Mouse (Mus musculus) c-Kit-positive CD71-positive TER-119-negative erythroid progenitor cells, embryonic 14.5 days (primary cell): ENCODE results near the gene Fbln7.
A peak's percentile ranks its signal among the peaks of the same experiment; 100 is the strongest.

Experiments
- DNase-seq: peaks from one replicate; pipeline ENCODE4 v3.0.0-alpha.2; 2013; ENCODE audit warnings: low read depth

Fbln7 gene

DNA sequence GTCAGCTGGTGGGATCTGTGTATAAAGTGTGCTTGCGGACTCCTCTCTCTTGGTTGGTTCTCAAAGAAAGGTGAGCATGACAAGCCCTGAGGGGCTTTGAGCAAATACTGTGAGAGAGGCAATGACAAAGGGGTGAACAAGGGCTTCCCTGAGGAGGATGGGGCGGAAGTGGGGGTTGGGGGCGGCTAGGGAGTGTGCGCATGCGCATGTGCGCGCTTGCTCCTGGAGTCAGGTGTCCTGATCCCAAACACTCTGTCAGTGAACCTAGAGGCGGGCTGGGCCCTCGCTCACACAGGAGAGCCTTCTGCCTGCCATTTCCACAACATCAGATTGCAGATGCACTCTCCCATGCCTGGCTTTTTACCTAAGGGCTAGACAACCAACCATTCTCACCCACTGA, 9.5 kb downstream of the Fbln7 start:
- no peak for DNase-seq

DNA sequence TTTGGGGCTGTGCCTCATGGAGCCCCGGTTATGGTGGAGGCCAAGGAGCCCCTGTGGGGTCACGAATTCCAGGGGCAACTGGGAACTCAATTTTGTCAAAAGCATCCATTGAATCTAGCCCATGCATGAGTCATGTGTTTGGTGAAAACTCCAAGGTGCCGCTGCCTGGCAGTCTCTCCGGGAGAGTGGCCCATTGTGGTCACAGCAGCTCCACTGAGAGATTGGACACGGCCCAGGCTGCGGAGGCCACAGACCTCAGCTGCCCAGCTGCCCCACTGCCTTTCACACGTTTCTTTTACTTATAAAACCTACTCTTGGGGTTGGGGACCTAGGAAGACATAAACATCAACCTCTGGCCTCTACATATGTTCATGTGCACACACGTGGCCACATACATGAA, 12.7 kb downstream of the Fbln7 start:
- DNase-seq: no peak

DNA sequence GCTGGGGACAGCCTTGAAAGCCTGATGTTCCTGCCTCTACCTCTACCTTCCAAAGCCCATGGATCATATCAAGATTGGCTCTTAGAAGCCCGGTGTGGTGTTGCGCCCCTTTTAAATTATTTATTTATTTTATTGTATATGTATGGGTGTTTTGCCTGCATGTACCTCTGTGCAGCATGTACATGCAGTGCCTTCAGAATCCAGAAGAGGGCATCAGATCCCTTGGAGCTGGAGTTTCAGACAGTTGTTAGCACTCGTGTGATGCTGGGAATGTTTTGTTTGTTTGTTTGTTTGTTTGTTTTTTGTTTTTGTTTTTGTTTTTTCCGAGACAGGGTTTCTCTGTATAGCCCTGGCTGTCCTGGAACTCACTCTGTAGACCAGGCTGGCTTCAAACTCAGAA, 18.5 kb downstream of the Fbln7 start:
- DNase-seq: peak; percentile 17

DNA sequence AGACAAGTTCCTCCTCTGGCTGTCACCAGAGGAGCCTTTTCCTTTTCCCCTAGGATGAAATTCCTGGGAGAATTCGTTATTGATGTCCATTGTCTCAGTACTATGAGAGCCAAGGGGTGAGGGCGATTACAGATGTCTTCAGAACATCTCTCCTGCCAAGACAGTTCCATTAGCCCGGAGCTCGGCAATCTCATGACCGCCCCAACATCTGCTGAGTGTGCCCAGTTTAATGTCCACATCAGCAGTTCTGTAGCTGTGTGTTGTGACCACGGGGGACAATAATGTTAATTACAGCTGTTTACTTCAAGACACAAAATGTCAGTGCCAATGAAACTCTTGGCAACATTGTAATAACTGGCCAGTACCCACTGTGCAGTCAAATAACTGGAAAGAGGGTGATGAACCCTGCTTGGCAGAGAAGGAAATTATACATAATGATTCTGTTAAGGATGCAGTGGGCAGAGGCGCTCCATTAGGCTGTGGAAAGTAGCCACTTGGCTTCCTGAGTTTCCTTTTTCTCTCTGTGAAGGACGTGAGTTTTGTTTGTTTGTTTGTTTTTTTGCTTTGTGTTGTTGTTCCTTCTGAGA, 22.5 kb downstream of the Fbln7 start:
- DNase-seq: no peak

DNA sequence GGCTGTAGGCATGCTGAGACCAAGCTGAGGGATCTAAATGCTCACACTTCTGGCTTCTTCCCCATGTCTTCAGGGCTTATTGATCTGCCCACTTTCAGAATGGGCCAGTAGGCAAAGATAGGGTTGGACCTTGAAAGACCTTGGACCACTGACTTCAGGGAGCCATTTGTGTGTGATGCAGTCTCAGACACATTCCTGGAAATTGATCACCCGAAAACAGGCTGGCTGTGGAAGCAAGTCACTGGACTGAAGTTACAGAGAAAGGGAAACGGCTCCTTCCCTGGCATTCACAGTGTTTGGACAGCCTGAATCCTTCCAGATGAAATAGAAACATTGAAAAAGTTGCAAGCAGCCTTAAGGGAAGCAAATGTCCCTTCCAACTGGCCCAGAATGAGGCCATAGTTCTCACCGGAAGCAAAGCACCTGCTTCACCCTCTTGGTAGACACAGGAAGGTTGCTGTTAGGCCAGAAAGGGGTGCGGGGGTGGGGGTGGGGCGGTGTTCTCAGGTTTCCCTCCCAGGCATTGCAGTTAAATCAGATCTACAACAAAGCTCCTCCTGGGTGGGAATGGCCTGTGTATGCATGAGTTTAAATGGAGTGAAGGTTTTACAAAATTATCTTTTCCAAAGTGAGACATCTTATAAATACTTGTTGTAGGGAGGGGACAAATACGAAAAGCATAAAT, 25.2 kb downstream of the Fbln7 start:
- no peak for DNase-seq

DNA sequence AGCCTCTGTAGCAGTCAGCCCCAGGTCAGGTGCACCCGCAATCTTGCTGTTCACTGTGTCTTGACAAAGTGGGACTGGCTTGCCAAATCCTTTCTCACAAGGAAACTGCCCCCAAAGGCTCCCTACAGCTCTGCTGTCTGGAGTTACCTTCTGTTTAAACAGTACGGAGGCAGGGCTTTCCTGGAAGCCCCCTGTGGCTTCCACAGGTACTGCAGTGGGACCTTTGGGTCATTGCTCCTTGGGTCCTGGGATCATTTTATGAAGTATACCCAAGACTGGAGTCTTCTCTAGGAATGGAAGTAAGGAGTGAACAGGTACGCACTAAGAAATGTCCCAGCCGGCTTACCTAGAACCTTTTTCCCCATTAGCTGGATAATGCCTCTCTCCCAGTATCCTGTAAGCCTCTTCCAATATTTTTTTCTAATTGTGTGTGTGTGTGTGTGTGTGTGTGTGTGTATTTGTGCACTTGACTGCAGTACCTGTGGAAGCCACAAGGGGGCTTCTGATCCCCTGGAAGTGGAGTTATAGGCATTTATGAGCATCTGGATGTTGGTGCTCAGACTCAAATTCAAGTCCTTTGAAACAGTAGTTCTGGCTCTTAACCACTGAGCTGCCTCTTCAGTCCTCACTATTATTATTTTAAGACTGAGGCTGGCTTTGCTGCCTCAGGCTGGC, 28.0 kb downstream of the Fbln7 start:
- DNase-seq: no peak

DNA sequence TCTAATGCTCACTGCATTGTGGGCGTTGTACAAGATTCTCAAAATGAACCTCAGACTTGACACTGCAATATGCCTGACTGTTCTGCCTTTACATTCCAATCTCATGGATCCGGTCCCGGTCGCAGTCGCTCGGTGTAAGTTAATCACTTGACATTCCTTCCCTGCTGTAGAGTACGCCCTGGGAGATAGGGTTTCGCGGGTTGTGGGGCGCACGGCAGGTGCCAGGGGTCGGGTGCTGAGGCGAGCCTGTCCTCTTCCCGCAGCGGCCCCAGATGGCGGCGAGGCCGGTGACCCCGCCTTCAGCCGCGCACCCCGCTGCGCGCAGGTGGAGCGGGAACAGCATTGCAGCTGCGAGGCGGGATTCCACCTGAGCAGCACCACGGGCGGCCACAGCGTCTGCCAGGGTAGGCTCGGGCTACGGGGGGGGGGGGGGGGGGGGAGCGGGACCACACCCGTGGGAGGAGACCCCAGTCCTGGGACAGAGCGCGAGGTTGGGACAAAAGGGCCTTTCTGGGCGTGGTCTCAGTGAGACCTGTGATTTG, 29.5 kb downstream of the Fbln7 start:
- no peak for DNase-seq

DNA sequence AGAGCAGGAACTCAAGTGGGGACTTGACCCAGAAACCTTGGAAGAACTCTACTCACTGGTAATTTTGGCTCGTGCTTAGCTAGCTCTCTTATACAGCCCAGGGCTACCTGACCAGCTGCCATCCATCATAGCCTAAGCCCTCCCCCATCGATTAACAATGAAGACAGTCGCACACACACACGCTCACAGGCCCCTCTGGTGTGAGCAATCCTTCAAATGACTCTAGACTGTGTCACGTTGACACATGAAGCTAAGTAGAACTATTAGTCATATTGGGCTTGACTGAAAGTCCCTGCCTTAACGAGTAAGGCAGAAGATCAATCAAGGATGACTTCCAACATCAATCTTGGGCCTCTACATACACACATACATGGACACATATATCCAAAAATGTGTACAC, 40.1 kb downstream of the Fbln7 start:
- no peak for DNase-seq

DNA sequence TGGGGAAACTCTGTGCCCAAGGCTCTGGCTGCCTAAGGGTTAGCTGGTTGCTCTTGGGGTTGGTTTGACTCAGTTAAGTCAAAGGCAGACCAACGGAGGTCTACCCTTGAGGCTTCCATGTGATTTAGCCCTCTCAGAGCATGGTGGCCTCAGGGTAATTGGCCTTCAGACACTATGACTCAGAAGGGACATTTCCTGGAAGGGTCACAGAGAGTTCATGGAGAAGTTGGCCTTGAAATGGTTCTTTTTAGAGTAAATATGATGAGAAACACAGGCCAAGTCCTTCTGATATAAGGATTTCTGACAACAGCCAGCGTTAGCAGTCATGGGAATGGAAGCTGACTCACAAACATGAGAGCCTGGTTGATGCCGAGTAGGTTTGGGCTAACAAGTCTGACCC, 40.9 kb downstream of the Fbln7 start:
- no peak for DNase-seq

DNA sequence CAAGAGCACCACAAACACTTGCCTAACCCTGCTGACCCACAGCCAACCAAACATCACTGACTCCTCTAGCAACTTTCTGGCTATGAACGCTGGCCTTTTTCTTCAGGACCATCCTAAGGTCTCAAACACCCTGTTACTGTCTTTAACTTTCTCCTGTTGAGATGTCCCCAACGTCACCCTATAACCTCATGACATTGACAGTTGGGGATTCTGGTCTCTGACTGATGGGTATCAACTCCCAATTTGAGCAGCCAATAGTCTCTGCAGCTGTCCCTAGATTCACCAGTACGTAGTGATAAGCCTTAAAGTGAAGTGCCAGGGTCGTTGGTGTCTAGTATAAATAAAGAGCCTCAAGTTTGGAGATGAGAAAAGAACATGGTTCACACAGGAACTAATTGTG, 52.2 kb downstream of the Fbln7 start:
- no peak for DNase-seq

DNA sequence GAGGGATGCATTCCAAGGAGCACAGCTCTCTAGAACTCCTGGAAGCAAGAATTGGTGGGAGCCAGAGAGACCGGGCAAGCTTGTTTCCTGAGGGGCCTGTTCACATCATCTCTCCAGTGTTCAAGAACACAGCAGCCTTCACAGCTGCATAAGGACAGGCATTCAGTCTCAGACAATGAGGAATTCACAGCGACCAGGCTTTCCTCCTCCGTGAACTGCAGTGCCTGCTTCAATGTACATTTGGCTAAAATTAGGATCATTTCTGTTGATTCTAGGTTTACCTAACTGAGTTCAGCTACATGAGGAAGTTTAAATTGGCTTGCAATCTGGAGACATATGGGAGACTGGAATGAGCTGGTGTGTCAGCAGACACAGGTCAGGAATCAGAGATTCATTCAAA, 53.7 kb downstream of the Fbln7 start:
- no peak for DNase-seq

DNA sequence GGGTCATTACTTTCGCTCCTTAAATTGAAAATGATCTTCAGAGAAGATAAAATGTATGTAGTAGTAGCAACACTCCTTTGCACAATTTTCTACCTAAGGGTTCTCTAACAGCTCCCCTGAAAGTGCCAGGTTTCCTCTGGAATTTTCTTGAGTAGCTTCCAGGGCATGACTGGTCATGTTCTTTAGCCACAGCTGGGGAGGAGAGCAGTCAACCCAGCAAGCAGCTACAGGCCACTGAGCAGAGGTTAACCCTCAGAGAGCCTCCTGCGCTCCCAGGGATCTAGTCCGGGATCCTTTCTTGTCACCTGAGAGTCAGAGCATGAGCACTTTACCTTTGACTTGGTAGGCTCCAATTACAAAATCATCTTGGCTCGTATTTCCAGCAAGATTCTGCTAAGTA, 62.0 kb downstream of the Fbln7 start:
- DNase-seq: no peak

DNA sequence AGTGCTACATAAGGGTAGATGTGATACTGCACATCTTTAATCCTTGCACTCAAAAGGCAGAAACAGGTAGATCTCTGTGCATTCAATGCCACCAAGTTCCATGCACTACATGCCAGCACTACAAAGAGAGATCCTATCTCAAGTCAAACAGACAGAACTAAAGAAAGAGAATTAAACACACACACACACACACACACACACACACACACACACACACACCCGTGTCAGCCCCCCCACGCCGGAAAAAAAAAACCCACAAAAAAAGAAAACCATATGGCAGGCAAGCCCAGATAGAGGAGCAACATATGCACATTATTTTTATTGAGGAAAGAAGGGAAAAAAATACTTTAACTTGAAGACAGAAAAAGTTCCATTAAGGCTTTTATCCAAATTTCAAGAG, 65.7 kb downstream of the Fbln7 start:
- no peak for DNase-seq

DNA sequence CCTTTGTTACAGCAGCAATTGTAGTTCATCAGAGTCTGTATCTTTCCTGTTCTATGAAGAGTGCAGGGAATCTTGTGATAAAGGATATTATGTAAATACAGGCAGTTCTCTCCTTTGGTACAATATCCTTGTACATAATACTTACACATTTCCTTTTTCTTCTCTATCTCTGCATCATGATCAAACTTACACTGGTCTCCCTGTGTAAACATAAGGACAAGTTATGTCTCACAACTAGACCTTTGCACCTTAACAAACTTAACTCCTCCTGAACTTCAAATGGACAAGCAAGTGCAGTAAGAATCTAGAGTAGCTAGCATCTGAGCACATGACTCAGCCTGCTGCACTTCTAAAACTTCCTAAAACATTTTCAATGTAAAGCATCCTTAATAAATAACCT, 67.9 kb downstream of the Fbln7 start:
- DNase-seq: no peak

DNA sequence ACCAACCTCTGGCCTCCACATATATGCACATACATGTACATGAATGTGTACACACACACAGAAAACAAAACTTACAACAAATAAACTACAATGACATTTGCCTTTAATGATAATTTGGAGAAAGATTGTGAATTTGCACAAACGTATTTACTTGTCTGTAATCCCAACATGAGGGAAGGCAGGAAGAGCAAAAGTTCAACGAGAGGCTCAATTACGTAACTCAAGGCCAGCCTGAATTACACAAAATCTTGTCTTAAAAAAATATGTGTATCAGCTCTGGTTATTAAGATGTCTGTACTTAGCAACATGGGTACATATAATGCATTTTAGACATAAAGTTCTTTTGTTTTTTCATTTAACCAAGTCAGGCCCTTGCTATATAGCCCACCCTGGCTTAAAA, 73.5 kb downstream of the Fbln7 start:
- no peak for DNase-seq

DNA sequence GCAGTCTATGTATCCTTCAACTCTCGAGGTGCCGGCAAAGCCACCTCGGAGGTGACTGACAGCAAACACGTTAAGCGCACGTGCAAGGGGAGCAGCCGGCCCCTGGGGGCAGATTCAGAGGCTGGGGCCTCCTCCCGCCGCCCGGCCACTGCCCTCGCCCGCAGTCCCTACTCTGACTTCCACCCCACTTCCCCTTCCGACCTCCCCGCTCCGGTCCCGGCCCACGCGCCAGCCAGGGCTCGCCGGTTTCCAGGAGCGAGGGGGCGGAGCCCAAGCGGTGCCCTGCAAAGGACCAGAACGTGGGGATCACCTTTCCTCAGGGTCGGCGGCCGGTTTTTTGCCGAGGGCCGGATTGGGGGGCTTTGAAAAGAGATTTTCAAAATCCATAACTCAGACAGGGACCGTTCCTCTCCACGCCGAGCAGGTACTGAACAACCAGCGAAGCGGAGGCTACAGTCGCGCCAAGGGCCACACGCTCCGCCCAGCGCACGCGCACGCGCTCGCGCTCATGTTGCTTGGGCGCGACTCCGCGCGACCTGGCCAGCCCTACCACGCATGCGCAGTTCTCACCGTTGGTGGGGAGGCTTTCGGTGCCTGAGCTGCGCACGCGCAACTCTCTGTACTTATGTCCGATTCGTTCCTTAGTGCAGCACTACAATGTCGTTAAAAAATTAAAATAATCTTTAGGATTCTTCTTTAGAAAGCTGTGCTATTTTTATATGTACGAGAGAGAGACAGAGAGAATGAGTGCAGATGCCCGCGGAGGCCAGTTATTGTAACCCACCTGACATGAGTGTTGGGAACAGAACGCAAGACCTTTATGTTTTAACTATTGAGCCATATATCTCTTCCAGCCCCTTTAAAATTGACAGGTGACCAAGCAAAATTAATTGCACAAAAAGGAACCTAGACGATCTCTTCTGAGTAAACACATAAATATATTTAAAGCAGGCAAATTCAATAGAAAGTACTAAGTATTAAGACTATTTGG, 81.1 kb downstream of the Fbln7 start, which contains the start of gene Zc3h8:
Gene Zc3h8, minus strand, starts transcription at position 540 of the 991 bp plus-strand sequence.
- peak; percentile 94 for DNase-seq
